Mouse (Mus musculus): ENCODE data around the gene Il6ra. TPM values are rescaled to one million over a fixed set of nuclear protein-coding genes. Genes with fewer than 3 reads are reported as not detected.

Gene Il6ra
- polyA plus RNA-seq (2012; rRNA removed) = 1.1 and 1.3 TPM in 2 replicates

DNA sequence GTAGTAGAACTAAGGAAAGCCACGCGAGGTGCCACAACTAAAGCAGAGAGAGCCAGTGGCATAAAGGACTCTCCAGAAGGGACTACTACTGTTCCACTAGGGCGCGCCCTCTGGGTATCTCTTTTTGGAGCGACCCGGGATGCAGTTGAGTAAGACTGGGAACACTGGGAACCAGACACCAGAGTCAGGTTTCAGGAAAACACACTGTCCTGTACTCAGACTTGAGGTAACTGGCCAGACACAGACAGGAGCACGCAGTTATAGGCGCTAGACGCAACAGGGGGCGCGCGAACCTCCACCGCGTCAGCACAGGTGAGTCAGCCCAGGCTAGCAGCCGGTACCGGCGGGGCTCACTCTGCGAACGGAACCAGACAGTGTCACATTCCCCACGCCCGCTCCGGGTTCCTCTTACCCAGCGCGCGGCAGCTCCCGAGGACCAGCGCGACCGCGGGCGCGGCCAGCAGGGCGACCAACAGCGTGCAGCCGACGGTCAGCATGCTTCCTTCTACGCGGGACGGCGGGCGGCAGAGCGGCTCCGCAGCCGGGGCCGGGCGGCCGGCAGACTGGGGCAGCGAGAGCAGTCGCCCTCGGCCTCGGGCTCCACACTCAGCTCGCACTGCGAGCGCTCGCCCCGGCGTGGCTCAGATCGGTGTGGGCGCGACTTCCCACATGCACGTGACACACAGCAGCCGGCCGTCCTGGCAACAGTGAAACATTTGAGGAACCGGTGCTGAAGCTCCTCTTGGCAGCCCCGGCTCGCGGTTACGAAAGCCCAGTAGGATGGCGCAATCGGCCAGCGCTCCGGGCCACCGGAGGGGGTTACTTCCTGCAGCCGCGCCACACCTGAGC is at the start of gene Il6ra:
TSS of gene Il6ra (minus strand) at position 654 of the 849 bp plus-strand sequence.
- TF ChIP-seq CTCF (IDR thresholded peaks at IDR 0.05; ENCODE audit: borderline replicate concordance, insufficient read depth, low read depth, low read length) (no peak), POLR2A (IDR thresholded peaks at IDR 0.05; ENCODE audit: borderline replicate concordance, insufficient read depth, low read length) (no peak)
- WGBS = 2% methylated on average over 75 of the region's 75 CpGs
- H3K4me1 ChIP-seq (ENCODE audit: control insufficient read depth, insufficient read depth, low read length) = 0 out of 2 replicates have a peak, but pooled peaks cover 2% of the 10 kb centered on the region
- peak within 1 kb of the TSS; percentile 36 for H3K4me3 ChIP-seq (replicated peaks; ENCODE audit: insufficient read depth, low read depth, low read length)
- no peaks in the 10 kb centered on the region for H3K27me3 ChIP-seq (ENCODE audit: control insufficient read depth, insufficient read depth, low read length)
- DNase-seq = peak; percentile 65 to 72
- H3K27ac ChIP-seq (ENCODE audit: insufficient read depth, low read length) = no peak within 1 kb of the TSS

- no peaks in the 10 kb centered on the region for H3K27me3 ChIP-seq (ENCODE audit: control insufficient read depth, insufficient read depth, low read length)
- WGBS = 7% methylated on average over 14 of the region's 14 CpGs
- DNase-seq = peak; percentile 21 to 25
- TF ChIP-seq POLR2A (IDR thresholded peaks at IDR 0.05; ENCODE audit: borderline replicate concordance, insufficient read depth, low read length) = no peak
- no peak for TF ChIP-seq CTCF (IDR thresholded peaks at IDR 0.05; ENCODE audit: borderline replicate concordance, insufficient read depth, low read depth, low read length)
- 0 out of 2 replicates have a peak overlapping the region, but pooled peaks have one; percentile 0 for H3K27ac ChIP-seq (ENCODE audit: insufficient read depth, low read length)
- peak overlapping the region; percentile 69 for H3K4me3 ChIP-seq (replicated peaks; ENCODE audit: insufficient read depth, low read depth, low read length)
- H3K4me1 ChIP-seq (ENCODE audit: control insufficient read depth, insufficient read depth, low read length) = peaks cover 25% of the 10 kb centered on the region
Observed at GRCm38 (mm10) chr3:89962059-89962750, 49.2 kb upstream of the Il6ra start.

- TF ChIP-seq POLR2A (IDR thresholded peaks at IDR 0.05; ENCODE audit: borderline replicate concordance, insufficient read depth, low read length) (no peak), CTCF (IDR thresholded peaks at IDR 0.05; ENCODE audit: borderline replicate concordance, insufficient read depth, low read depth, low read length) (no peak)
- no peak overlapping the region for H3K4me3 ChIP-seq (replicated peaks; ENCODE audit: insufficient read depth, low read depth, low read length)
- peak in 1 of 2 experiments; percentile 15 for DNase-seq
- 39% methylated on average over 4 of the region's 4 CpGs for WGBS
- 0 out of 2 replicates have a peak overlapping the region, but pooled peaks have one; percentile 20 for H3K27ac ChIP-seq (ENCODE audit: insufficient read depth, low read length)
- peaks cover 25% of the 10 kb centered on the region for H3K4me1 ChIP-seq (ENCODE audit: control insufficient read depth, insufficient read depth, low read length)
- H3K27me3 ChIP-seq (ENCODE audit: control insufficient read depth, insufficient read depth, low read length) = no peaks in the 10 kb centered on the region
Observed at GRCm38 (mm10) chr3:89961436-89961835, 48.4 kb upstream of the Il6ra start.

GRCm38 (mm10) chr3:89960469-89960868 is 47.5 kb upstream of the Il6ra start:
- DNase-seq = peak; percentile 95 to 97
- Histone ChIP-seq H3K4me3 (replicated peaks; ENCODE audit: insufficient read depth, low read depth, low read length) (peak overlapping the region; percentile 72), H3K4me1 (ENCODE audit: control insufficient read depth, insufficient read depth, low read length) (peaks cover 25% of the 10 kb centered on the region), H3K27ac (ENCODE audit: insufficient read depth, low read length) (peak overlapping the region; percentile 56), H3K27me3 (ENCODE audit: control insufficient read depth, insufficient read depth, low read length) (no peaks in the 10 kb centered on the region)
- TF ChIP-seq CTCF (IDR thresholded peaks at IDR 0.05; ENCODE audit: borderline replicate concordance, insufficient read depth, low read depth, low read length) = no peak
- peak; percentile 56; the same call in 1 of the 2 replicates for TF ChIP-seq POLR2A (IDR thresholded peaks at IDR 0.05; ENCODE audit: borderline replicate concordance, insufficient read depth, low read length)
- WGBS = under 1% methylated on average over 30 of the region's 30 CpGs

- Histone ChIP-seq H3K4me3 (replicated peaks; ENCODE audit: insufficient read depth, low read depth, low read length) (peak overlapping the region; percentile 72), H3K4me1 (ENCODE audit: control insufficient read depth, insufficient read depth, low read length) (peaks cover 22% of the 10 kb centered on the region), H3K27ac (ENCODE audit: insufficient read depth, low read length) (peak overlapping the region; percentile 56; the same call in 1 of the 2 replicates), H3K27me3 (ENCODE audit: control insufficient read depth, insufficient read depth, low read length) (no peaks in the 10 kb centered on the region)
- WGBS = 33% methylated on average over 4 of the region's 4 CpGs
- TF ChIP-seq POLR2A (IDR thresholded peaks at IDR 0.05; ENCODE audit: borderline replicate concordance, insufficient read depth, low read length) = no peak
- TF ChIP-seq CTCF (IDR thresholded peaks at IDR 0.05; ENCODE audit: borderline replicate concordance, insufficient read depth, low read depth, low read length) = no peak
- DNase-seq = peak; percentile 54 to 79
Observed at GRCm38 (mm10) chr3:89959435-89959834, 46.4 kb upstream of the Il6ra start.

DNA sequence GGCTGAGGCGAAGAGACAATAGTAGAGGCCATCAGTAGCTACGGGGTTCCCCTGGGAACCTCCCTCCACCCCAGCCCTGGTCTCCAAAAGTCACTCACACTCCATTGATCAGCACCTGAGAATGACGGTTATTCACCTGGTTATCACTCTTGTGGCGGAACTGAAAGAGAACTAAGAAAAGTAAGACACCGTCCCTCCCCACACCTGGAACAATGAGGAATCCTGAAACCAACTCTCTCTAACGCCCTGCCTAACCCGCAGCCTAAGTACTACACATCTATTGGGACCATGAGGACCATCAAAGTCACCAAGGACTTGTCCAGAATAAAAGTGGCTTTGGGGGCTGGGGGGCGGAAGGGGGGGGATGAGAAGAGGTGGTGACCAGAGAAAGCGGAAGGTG is 44.9 kb upstream of the Il6ra start:
- TF ChIP-seq CTCF (IDR thresholded peaks at IDR 0.05; ENCODE audit: borderline replicate concordance, insufficient read depth, low read depth, low read length) = no peak
- 92% methylated on average over 9 of the region's 9 CpGs for WGBS
- H3K27ac ChIP-seq (ENCODE audit: insufficient read depth, low read length) = no peak overlapping the region

GRCm38 (mm10) chr3:89956177-89956971 is 43.4 kb upstream of the Il6ra start:
- TF ChIP-seq POLR2A (IDR thresholded peaks at IDR 0.05; ENCODE audit: borderline replicate concordance, insufficient read depth, low read length) (no peak), CTCF (IDR thresholded peaks at IDR 0.05; ENCODE audit: borderline replicate concordance, insufficient read depth, low read depth, low read length) (no peak)
- H3K27me3 ChIP-seq (ENCODE audit: control insufficient read depth, insufficient read depth, low read length) = no peaks in the 10 kb centered on the region
- no peak for DNase-seq
- H3K27ac ChIP-seq (ENCODE audit: insufficient read depth, low read length) = no peak overlapping the region
- H3K4me3 ChIP-seq (replicated peaks; ENCODE audit: insufficient read depth, low read depth, low read length) = no peak overlapping the region
- peaks cover 15% of the 10 kb centered on the region for H3K4me1 ChIP-seq (ENCODE audit: control insufficient read depth, insufficient read depth, low read length)
- 93% methylated on average over 7 of the region's 7 CpGs for WGBS

More for the DNA sequence above, 44.9 kb upstream of the Il6ra start:
- Histone ChIP-seq H3K4me1 (ENCODE audit: control insufficient read depth, insufficient read depth, low read length) (peaks cover 21% of the 10 kb centered on the region), H3K4me3 (replicated peaks; ENCODE audit: insufficient read depth, low read depth, low read length) (no peak overlapping the region), H3K27me3 (ENCODE audit: control insufficient read depth, insufficient read depth, low read length) (no peaks in the 10 kb centered on the region)
- DNase-seq = no peak

Data from cerebellum, adult 2 months (tissue).